Mouse (Mus musculus) thymus, adult 2 months (tissue): Measurements from ENCODE around the gene Sh3bgrl. TPM values are rescaled to one million over a fixed set of nuclear protein-coding genes. Genes with fewer than 3 reads are reported as not detected.

Source experiments
- DNase-seq: peaks from one replicate; pipeline ENCODE4 v3.0.0; 2021
- H3K27ac ChIP-seq: fragments of 200-500 bp; 2 replicates; pipeline ENCODE4 v1.5.1; 2012; ENCODE audit warnings: low read length, control low read depth; ENCODE audit not compliant: control insufficient read depth, insufficient read depth
- H3K27me3 ChIP-seq: fragments of 200-500 bp; 2 replicates; pipeline ENCODE4 v1.6.1; 2012; ENCODE audit warnings: mild to moderate bottlenecking, low read length, moderate library complexity, mixed read lengths; ENCODE audit not compliant: control insufficient read depth, insufficient read depth
- H3K36me3 ChIP-seq: fragments of 200-500 bp; 2 replicates; pipeline ENCODE4 v1.6.1; 2012; ENCODE audit warnings: mild to moderate bottlenecking, low read length, moderate library complexity; ENCODE audit not compliant: control insufficient read depth, insufficient read depth
- H3K4me1 ChIP-seq: fragments of 200-500 bp; replicated peaks from 2 replicates; pipeline ENCODE4 v1.6.1; 2012; ENCODE audit warnings: low read length; ENCODE audit not compliant: control insufficient read depth, insufficient read depth
- H3K4me3 ChIP-seq: fragments of 200-500 bp; 2 replicates; pipeline ENCODE4 v1.5.1; 2012; ENCODE audit warnings: mild to moderate bottlenecking, low read length, control low read depth, moderate library complexity; ENCODE audit not compliant: control insufficient read depth, insufficient read depth
- CTCF ChIP-seq: fragments of 200-500 bp; IDR thresholded peaks from 2 replicates; pipeline ENCODE4 v1.5.1; 2012; ENCODE audit warnings: mild to moderate bottlenecking, control low read depth, low read length, moderate library complexity, borderline replicate concordance; ENCODE audit not compliant: control insufficient read depth, poor library complexity, insufficient read depth; ENCODE audit errors: extremely low read depth
- POLR2A ChIP-seq: fragments of 200-500 bp; IDR thresholded peaks from 2 replicates; pipeline ENCODE4 v1.6.1; 2012; ENCODE audit warnings: mild to moderate bottlenecking, low read length, control low read depth, moderate library complexity; ENCODE audit not compliant: control insufficient read depth, poor library complexity, insufficient read depth; ENCODE audit errors: extremely low read depth
- WGBS: fragments of 180-500 bp; shearing (Covaris S2); methylation state at CpG from one replicate; pipeline ENCODE4 v1.1.7; 2018; 5-methylcytosine and 5-hydroxymethylcytosine counted together
- polyA plus RNA-seq: library from polyadenylated mRNA; depleted of rRNA; stranded (reverse); fragments of >200 nt; gene quantifications from 2 replicates; pipeline ENCODE4 v1.2.3, GENCODE M21; 2012

Sh3bgrl gene
- polyA plus RNA-seq, 1 experiment: 9.5 TPM

DNA sequence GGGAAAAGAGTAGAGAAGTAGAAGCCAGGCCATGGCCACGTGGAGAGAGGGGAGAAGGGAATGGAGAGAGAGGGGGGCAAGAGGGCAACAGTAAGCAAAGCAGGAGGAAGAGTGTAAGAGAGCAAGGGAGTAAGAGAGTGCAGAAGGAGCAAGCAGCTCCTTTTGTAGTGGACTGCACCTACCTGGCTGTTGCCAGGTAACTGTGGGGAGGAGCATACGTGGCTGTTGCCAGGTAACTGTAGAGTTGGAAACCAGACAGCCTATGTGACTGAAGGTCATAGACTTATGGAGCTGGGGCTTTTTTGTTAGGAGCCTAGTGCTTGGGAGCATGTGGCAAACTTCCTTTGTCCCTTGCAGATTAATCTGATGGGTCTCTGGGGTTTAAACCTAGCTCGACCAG lies 80.3 kb downstream of the Sh3bgrl start:
- no peak for DNase-seq
- Histone ChIP-seq H3K27ac (no peak overlapping the region), H3K4me1 (no peaks in the 10 kb centered on the region), H3K27me3 (no peaks in the 10 kb centered on the region), H3K4me3 (no peak overlapping the region), H3K36me3 (no peaks in the 10 kb centered on the region)
- TF ChIP-seq POLR2A: no peak
- TF ChIP-seq CTCF: no peak
- WGBS: 66% methylated on average over 3 of the region's 3 CpGs

DNA sequence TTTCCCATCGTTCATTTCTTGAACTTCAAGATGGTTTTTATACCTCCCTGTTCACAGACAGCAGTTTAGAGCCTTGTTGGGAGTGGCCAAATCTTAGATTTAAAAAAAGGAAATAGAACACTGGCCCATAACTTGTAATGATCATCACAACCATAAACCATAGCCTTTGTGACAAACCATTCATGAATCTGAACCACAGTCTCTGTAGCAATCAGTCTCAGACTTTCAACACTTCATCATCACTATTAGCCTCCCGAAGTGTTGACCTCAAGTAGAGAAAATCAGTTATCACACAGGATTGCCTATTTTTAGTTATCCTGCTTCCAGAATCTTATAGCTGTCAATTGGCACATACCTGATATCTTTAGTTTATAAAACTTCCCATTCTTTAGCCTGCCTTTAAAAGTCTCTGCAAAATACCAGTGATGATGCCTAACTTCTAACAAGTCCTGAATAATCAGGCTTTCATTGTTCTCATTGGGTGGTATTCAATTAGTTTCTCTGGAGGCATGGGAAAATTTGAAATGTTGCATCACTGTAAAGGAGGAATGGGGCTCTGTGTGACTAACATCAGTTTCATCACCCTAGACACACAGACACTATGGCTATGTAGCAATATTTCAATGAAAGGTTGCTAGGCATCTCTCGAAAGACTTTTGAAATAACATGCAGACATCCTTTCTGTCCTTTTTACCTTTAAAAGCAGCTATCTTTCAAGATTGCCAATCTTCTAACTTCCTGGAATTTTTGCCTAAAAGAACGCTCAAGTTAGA lies 89.7 kb downstream of the Sh3bgrl start:
- TF ChIP-seq POLR2A (no peak), CTCF (no peak)
- H3K4me3 ChIP-seq: no peak overlapping the region
- no peaks in the 10 kb centered on the region for H3K4me1 ChIP-seq
- DNase-seq: no peak
- no peaks in the 10 kb centered on the region for H3K27me3 ChIP-seq
- no peaks in the 10 kb centered on the region for H3K36me3 ChIP-seq
- 93% methylated on average over 4 of the region's 4 CpGs for WGBS
- no peak overlapping the region for H3K27ac ChIP-seq

DNA sequence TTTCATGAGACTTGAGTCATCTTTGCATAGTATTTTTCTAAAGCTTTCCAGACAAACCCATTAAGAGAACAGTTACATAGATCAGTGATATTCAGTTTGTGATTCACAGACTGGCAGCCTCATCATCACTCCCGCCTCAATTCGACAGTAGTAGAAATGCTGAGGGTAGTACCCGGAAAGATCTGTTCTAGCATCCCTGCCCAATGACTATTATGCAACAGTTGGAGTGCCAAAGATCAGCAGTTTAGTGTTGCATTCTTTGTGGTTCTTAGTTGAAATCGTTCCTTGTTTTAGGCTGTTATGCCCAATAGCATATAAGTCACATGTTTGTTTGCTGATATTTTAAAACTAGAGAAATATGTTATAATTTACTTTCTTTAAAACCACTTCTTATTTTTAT lies 94.4 kb downstream of the Sh3bgrl start:
- 92% methylated on average over 4 of the region's 4 CpGs for WGBS
- no peak for DNase-seq
- Histone ChIP-seq H3K4me1 (no peaks in the 10 kb centered on the region), H3K27ac (no peak overlapping the region), H3K27me3 (no peaks in the 10 kb centered on the region), H3K36me3 (no peaks in the 10 kb centered on the region), H3K4me3 (no peak overlapping the region)
- no peak for TF ChIP-seq POLR2A
- TF ChIP-seq CTCF: no peak

DNA sequence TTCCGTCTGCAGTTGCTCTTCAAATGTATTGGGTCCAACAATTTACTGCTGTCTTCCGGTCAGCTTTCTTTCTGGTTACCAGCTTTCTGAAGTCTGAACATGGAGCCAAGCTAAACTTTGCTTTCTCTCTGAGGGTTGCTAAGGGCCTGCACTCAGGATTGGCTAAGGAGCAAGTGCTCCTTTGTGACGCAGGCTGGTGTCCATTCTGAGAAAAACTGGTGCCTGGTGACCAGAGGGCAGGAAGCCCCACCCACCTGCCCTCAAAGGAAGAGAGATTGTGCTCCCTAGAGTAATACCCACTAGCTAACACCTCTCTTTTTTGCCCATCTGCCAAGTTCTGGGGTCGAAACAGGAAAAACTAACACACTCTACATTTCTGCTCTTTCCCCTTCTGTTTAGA lies 95.8 kb downstream of the Sh3bgrl start:
- no peak for DNase-seq
- TF ChIP-seq CTCF (no peak), POLR2A (no peak)

DNA sequence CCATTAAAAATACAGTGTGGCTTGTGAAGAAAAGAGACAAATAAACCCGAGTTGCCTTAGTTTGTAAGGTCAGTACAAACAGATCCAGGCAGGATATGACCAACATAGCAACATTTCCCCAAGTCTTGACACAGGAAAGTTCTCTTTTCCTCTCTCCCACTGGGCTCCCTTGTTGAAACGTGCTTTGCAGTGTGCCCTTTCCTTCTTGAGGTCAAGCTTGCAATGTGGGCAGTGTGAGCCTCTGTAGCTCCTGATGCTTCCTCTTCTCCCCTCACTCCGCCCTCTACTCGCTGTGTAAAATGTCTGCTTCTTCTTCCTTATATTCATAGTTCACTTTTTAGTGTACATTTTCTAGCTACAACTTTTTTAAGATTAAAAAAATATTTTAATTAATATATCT lies 96.3 kb downstream of the Sh3bgrl start:
- H3K27ac ChIP-seq: no peak overlapping the region
- TF ChIP-seq POLR2A (no peak), CTCF (no peak)
- H3K4me3 ChIP-seq: no peak overlapping the region
- H3K27me3 ChIP-seq: no peaks in the 10 kb centered on the region
- DNase-seq: no peak
- no peaks in the 10 kb centered on the region for H3K4me1 ChIP-seq
- 48% methylated on average over 4 of the region's 4 CpGs for WGBS
- H3K36me3 ChIP-seq: no peaks in the 10 kb centered on the region

More for the DNA sequence above, 95.8 kb downstream of the Sh3bgrl start:
- WGBS: 68% methylated on average over 4 of the region's 4 CpGs
- H3K4me3 ChIP-seq: no peak overlapping the region
- H3K27ac ChIP-seq: no peak overlapping the region
- no peaks in the 10 kb centered on the region for H3K36me3 ChIP-seq
- no peaks in the 10 kb centered on the region for H3K27me3 ChIP-seq
- H3K4me1 ChIP-seq: no peaks in the 10 kb centered on the region

GRCm38 (mm10) chrX:109196468-109196867 lies 101.3 kb downstream of the Sh3bgrl start, which contains the start of gene Gm6377:
TSS of gene Gm6377 (plus strand) at chrX:109196756.
- no peaks in the 10 kb centered on the region for H3K36me3 ChIP-seq
- no peaks in the 10 kb centered on the region for H3K4me1 ChIP-seq
- no peak within 1 kb of the TSS for H3K27ac ChIP-seq
- H3K4me3 ChIP-seq: no peak within 1 kb of the TSS
- WGBS: 72% methylated on average over 4 of the region's 4 CpGs
- TF ChIP-seq POLR2A (no peak), CTCF (no peak)
- DNase-seq: no peak
- H3K27me3 ChIP-seq: no peaks in the 10 kb centered on the region

GRCm38 (mm10) chrX:109207843-109208242 lies 112.7 kb downstream of the Sh3bgrl start:
- H3K4me3 ChIP-seq: no peak overlapping the region
- H3K36me3 ChIP-seq: no peaks in the 10 kb centered on the region
- H3K27ac ChIP-seq: no peak overlapping the region
- TF ChIP-seq CTCF: no peak
- no peak for TF ChIP-seq POLR2A
- no peaks in the 10 kb centered on the region for H3K4me1 ChIP-seq
- H3K27me3 ChIP-seq: no peaks in the 10 kb centered on the region
- no peak for DNase-seq
